Mouse (Mus musculus) lung, postnatal 36 days (tissue): ENCODE measurements at regions not wholly inside any gene's neighbourhood (a gene's known extent, or its start where the extent isn't known, plus 50 kb on each side); places are given as distances from the start of the nearest gene placed in this dataset.

ENCODE experiments used
- DNase-seq: peaks from one replicate; pipeline ENCODE4 v3.0.0; 2022; ENCODE audit warnings: mixed read lengths

- DNase-seq, result no peak
Observed at GRCm38 (mm10) chr17:45821356-45821755, 87.7 kb upstream of the 1600014C23Rik start.

- DNase-seq, result no peak
Observed at GRCm38 (mm10) chr17:45819143-45819542, 85.5 kb upstream of the 1600014C23Rik start.

DNA sequence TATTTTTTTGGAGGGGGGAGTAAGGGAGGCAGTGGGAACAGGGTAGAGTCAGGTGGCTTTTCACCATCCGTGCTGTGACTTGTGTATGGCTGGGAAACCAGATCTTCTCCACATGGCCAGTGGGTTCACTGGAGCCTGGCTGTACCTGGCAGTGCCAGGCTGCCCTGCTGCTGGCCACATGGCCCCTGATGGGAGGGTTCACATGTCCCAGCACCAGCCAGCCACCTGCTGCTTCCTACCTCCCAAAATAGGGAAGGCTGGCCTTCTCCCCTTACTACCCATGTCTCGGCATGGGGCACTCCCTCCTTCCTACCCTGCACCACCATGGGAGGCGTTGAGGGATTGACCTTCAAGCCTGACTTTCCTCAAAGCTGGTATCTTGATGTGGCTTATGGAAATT is 82.9 kb upstream of the 1600014C23Rik start:
- DNase-seq, result no peak

DNA sequence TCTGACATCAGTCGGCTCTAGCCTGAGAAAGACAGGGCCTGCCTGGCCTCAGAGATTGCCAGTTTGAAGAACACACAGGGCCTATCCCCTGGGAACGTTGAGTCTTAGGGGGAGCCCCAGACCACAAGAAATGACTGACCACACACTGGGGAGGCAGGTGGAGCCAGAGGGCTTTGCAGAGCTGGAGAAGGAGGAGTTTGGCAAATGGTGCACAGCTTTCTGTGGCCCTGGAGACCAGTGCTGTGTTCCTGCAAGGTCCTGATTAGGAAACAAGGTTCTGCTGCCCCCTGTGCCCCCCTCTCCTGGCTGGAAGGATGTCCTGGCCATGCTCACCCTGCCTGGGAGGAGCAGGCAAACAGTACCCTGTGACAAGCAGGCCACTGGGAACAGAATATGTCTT is 82.2 kb upstream of the 1600014C23Rik start:
- DNase-seq, result peak; percentile 27

GRCm38 (mm10) chr17:45815341-45815740 is 81.7 kb upstream of the 1600014C23Rik start:
- DNase-seq, result peak; percentile 23

GRCm38 (mm10) chr17:45814586-45814985 is 80.9 kb upstream of the 1600014C23Rik start:
- no peak for DNase-seq

GRCm38 (mm10) chr17:45813956-45814355 is 80.3 kb upstream of the 1600014C23Rik start:
- no peak for DNase-seq

- DNase-seq, result no peak
Observed at GRCm38 (mm10) chr17:45812289-45812955, 78.8 kb upstream of the 1600014C23Rik start.

GRCm38 (mm10) chr17:45811632-45812221 is 78.1 kb upstream of the 1600014C23Rik start:
- DNase-seq, result no peak

DNA sequence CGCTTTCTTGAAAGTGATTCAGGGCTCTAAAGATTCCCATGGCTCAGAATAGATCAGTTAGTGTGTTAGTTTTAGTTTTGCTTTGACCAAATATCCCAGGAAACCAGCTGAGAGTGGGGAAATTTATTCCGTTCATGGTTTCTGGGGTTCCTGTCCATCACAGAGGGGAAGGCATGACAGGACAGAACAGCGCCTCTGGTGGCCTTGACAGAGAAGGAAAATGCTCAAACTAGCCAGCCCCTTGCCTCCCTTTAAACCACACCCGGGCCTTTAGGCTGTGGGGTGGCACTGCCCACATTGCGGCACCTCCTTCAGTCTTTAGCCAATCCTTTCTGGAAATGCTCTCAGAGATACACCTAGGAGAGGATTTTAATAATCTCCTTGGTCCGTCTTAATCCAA is 76.1 kb upstream of the 1600014C23Rik start:
- DNase-seq, result no peak

DNA sequence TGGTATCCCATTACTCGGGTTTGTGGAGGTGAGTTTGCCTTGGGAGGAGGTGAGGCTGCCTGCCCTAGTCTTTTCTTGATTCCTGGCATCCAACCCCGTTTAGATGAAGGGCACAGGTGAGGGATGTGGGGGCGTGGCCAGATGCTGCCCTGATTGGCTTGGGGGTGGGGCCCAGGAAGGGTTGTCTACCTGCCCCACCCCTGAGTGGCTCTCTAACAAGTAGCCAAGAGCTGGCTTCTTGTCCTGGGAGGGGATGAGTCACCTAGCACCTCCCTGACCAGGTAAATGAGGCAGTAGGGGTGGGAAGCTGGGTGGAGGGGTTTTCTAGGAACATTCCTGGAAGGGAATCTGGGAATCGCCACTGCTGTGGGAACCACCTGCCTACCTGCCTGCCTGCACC is 74.7 kb upstream of the 1600014C23Rik start:
- DNase-seq, result peak; percentile 60

GRCm38 (mm10) chr17:45807452-45807851 is 73.8 kb upstream of the 1600014C23Rik start:
- no peak for DNase-seq

GRCm38 (mm10) chr17:45806831-45807230 is 73.2 kb upstream of the 1600014C23Rik start:
- DNase-seq, result no peak

- no peak for DNase-seq
Observed at GRCm38 (mm10) chr17:45806430-45806829, 72.8 kb upstream of the 1600014C23Rik start.

DNA sequence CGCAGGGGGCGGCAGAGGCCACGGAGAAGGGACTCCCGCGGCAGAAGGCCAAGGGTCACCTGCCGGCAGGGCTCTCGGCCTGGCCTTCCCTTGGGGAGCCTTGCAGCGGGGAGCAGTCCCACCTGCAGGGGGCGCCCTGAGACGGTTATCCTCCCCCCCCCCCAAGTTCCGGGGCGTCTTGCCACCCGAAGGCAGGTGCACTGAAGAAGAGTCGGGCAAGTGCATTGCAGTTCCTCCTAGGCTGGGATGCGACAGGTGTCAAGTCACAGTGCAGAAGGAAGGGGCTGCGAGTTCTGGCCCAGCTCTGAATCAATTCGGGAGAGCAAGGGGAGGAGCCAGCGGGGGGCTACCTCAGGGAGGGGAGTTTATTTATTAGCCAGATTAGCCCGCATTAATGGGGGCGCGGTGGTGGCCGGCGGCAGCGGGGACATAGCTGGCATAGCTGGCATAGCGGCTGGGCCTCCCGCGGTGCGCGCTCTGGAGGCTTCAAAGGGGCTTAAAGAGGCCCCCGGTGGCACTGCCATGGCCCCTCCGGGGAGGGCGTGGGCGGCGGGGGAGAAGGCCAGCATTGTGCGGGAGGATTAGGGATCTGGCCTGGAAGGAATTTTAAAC is 71.9 kb upstream of the 1600014C23Rik start:
- no peak for DNase-seq

GRCm38 (mm10) chr17:45803331-45803730 is 69.7 kb upstream of the 1600014C23Rik start:
- no peak for DNase-seq

- DNase-seq, result no peak
Observed at GRCm38 (mm10) chr17:45802439-45802838, 68.8 kb upstream of the 1600014C23Rik start.

DNA sequence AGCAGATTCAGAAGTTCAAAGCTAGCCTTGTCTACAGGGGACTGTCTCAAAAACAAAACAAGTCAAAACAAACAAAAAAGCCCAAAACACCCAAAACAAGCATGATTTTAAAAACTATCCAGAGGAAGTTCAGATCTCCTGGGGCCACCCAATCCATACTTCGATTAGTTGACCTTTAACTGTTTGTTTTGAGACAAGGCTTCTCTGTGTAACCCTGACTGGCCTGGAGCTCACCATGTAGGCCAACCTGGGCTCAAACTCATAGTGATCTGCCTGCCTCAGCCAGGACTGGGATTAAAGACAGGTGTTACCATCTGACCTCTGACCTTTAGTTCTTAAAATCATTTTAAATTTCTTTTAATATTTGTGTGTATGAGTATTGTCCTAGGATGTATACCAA is 66.1 kb upstream of the 1600014C23Rik start:
- DNase-seq, result no peak

DNA sequence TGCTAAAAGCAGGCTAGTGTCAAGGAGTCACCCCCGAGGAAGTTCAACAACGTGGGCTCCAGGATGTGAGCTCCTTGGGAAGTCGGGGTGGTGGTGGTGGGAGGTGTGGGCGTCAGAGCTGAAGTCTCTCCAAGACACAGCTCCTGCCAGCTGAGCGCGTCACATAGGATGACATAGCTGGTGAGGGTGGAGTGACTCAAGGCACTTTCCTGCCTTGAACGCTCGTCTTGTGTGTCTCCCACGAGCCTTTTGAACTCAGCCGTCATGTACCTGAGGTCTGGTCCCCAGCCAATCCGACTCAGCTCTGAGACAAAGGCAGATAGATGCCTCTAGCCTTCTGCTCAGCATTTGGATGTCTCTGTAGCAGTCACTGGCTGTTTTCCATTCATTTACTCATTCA is 65.4 kb upstream of the 1600014C23Rik start:
- DNase-seq, result peak; percentile 12

DNA sequence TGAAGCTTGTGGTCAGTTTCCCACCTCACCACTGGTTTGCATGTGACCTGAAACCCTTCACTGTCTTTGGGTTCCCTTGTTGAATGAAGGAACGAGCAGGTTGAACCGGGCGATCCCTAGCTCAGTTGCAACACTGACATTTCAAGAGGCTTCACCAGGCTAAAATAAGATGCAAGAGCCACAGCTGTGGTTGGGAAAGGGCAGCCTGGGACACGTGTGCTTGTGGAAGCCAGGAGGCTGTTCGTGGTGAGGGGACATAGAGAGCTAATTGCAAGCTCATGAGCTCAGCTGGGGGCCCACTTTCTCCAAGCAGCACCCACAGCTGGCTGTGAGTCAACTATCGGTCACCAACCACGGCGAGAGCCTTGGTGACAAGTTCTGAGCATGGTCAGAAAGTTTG is 64.8 kb upstream of the 1600014C23Rik start:
- DNase-seq, result peak; percentile 63

DNA sequence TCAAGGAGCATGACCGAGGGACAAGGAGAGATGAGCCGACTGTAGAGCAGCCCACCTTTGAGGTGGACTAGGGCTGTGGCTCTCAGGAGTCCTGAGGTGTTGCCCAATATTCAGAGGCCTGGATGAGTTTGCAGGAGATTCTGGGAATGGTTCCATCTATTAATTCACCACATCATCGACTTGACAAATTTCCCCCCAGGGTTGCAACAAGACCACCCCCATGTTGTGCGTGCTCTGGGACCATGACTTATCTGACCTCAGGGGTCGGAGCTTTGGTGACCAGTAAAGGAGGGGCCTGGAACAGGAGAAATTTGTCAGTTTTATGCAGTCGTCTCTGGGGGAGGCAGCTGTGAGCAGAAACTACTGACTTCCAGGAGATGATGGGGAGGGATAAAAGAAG is 63.5 kb upstream of the 1600014C23Rik start:
- DNase-seq, result no peak

- no peak for DNase-seq
Observed at GRCm38 (mm10) chr17:45794926-45795325, 61.3 kb upstream of the 1600014C23Rik start.

DNA sequence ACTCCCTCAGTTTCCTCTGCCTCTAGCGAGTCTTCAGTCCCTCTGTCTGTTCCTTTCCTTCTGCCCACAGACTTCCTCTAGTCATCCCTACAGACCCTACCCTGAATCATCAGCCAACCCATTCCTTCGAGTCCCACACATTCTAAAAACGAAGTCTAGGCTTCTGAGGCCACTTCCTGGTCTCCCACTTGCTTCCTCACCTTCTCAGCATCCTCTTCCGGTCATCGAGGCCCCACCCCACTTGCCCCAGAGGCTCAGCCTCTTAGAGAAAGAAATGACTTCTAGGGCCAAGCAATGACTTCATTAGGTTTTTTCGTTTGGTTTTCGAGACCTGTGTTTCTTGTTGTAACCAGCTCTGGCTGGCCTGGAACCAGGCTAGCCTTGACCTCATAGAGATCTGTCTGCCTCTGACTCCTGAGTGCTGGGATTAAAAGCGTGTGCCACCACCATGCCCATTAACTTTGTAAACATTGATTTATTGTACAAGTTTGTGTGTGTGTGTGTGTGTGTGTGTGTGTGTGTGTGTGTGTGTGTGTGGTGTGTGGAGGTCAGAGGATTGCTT is 57.4 kb upstream of the 1600014C23Rik start:
- no peak for DNase-seq

- DNase-seq, result no peak
Observed at GRCm38 (mm10) chr17:45789777-45790176, 56.1 kb upstream of the 1600014C23Rik start.
